Mouse (Mus musculus): ENCODE results near the gene Btbd35f18. TPM values are rescaled to one million over a fixed set of nuclear protein-coding genes. Genes with fewer than 3 reads are reported as not detected.

Btbd35f18 gene
- not detected in 2 replicates for polyA plus RNA-seq (2015; fragmentation: Nextera tagmentation; extraction: Ambion mirVana)

GRCm38 (mm10) chrX:3699933-3700332, at the start of gene Btbd35f18:
Gene Btbd35f18 (plus strand): TSS chrX:3700233.

Other genes starting within 250 kb of the Btbd35f18 start
- gene Btbd35f10, start 52.7 kb downstream of the Btbd35f18 start, polyA plus RNA-seq (2015; fragmentation: Nextera tagmentation; extraction: Ambion mirVana) = not detected in 2 replicates

Measured in urinary bladder, postnatal 0 days (tissue).